Mouse (Mus musculus): Measurements from ENCODE around the gene Gnao1.

GRCm38 (mm10) chr8:93918580-93918979, 108.8 kb downstream of the Gnao1 start:
- TF ChIP-seq CTCF (IDR thresholded peaks at IDR 0.05; ENCODE audit: low read depth, low read length) (no peak), POLR2A (IDR thresholded peaks at IDR 0.05; ENCODE audit: borderline replicate concordance, low read depth, low read length) (no peak)
